Mouse (Mus musculus): ENCODE data around the gene Abhd14a.
A peak's percentile ranks its signal among the peaks of the same experiment; 100 is the strongest.

Abhd14a gene

GRCm38 (mm10) chr9:106452821-106453220 lies 5.3 kb upstream of the Abhd14a start:
- DNase-seq (ENCODE audit: low read depth, low spot score) = peak; percentile 67

GRCm38 (mm10) chr9:106452351-106452750 lies 4.9 kb upstream of the Abhd14a start:
- DNase-seq (ENCODE audit: low read depth, low spot score) = no peak

GRCm38 (mm10) chr9:106451899-106452298 lies 4.4 kb upstream of the Abhd14a start:
- no peak for DNase-seq (ENCODE audit: low read depth, low spot score)

DNA sequence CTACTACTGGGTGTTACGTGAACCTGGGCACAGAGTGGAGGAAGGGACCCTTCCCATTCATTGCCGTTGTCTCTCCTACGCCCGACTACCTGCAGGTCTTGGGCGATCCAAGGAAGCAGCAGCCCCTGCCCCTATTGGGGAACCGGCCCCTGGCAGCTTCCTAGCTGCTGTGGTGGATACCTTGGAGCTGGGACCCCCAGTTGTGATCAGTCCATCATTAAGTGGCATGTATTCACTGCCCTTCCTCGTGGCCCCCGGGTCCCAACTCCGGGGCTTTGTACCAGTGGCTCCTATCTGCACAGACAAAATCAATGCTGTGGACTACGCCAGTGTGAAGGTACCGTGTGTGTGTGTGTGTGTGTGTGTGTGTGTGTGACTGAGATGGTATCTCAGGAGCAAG lies 3.8 kb upstream of the Abhd14a start:
- no peak for DNase-seq (ENCODE audit: low read depth, low spot score)

- DNase-seq (ENCODE audit: low read depth, low spot score) = no peak
These were observed 3.2 kb upstream of the Abhd14a start for GRCm38 (mm10) chr9:106450661-106451060.

DNA sequence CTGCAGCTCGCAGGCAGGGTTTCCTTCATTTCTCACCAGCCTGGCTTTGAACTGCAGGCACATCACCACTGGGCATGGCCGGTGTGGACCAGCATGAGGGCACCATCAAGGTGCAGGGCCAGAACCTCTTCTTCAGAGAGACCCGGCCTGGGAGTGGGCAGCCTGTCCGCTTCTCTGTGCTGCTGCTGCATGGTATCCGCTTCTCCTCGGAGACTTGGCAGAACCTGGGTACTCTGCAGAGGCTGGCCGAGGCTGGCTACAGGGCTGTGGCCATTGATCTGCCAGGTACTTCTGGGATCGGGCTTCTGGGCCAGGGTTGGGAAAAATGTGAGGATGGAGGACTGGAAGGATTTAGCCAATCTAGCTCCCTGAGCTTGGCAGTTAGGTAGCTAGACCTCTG lies 2.5 kb upstream of the Abhd14a start:
- no peak for DNase-seq (ENCODE audit: low read depth, low spot score)

DNA sequence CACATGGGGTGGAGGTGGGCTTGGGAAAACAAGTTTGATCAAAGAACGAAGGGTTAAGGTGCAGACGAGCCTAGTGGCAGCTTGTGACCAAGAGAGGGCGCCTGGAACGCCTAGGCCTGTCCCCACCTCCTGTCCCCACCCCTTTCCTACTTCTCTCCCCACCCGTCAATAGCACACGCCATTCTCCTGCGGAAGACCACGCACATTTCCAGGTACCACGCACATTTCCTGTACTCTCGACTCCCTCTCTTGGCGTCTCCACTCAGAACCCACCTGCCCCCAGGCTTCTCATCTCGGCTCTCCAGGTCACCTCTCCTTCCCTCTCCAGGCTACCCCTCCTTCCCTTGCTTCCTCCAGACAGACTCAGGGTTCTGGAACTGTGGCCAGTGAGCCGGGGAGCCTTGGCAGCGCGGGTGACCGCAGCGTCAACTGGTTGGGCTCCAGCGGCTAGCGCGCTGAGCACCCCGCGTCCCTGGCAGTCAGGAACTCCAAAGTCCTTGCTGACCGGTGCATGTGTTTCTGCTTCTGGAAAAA lies 1.1 kb upstream of the Abhd14a start:
- DNase-seq (ENCODE audit: low read depth, low spot score) = peak; percentile 65

GRCm38 (mm10) chr9:106447951-106448350 lies 473 bp upstream of the Abhd14a start:
- DNase-seq (ENCODE audit: low read depth, low spot score) = no peak

GRCm38 (mm10) chr9:106444836-106445235 lies 2.6 kb downstream of the Abhd14a start:
- no peak for DNase-seq (ENCODE audit: low read depth, low spot score)

- DNase-seq (ENCODE audit: low read depth, low spot score) = no peak
These were observed 4.8 kb downstream of the Abhd14a start for GRCm38 (mm10) chr9:106442680-106443079.

DNA sequence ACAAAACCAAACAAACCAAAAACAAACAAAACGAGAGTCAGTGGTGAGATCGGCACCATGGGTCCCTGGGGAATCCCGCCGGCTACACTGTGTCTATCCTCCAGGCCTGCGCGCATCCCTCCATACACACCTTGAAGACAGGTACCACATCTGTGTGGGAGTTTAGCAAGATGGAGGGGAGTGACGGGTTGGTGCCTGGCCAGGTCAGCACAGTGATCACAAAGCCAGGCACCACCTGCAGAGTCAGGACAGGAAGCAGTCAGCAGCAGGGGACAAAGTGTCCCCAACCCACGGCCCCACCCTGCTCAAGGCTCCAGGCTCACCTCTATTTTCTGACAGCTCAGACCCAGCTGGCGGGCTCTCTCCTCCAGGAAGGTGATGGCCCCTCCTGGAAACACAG lies 10.9 kb downstream of the Abhd14a start:
- DNase-seq (ENCODE audit: low read depth, low spot score) = no peak

DNA sequence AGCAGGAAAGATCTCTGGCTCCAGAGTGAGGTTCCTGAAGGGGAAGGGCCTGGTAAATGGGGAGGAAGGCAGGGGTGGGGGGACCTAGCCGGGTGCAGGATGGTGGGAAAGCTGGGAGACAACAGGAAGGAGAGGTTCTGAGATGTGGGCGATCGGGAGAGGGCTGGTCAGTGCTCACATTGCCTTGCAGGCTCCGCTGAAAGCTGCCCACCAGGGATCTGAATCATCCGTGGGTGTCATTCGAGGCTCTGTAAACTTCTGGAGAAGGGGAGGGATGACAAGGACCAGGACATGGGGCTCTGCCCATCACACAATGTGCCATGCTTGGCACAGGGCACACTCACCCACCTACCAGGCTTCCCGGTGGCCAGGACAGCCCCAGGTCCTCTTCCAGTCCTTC lies 14.1 kb downstream of the Abhd14a start:
- no peak for DNase-seq (ENCODE audit: low read depth, low spot score)

DNA sequence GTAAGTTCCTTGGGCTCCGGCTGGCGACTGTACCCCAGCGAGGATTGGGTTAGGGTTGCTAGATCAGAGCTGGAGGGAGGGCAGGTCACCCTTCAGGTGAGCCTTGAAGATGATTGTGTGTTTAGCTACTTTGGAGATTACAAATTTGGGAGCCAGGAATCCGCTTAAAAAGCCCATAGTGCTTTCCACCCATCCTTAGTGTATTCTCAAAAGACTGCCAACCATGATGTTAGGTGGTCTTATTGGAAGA lies 17.5 kb downstream of the Abhd14a start:
- no peak for DNase-seq (ENCODE audit: low read depth, low spot score)

- peak; percentile 97 for DNase-seq (ENCODE audit: low read depth, low spot score)
These were observed 18.1 kb downstream of the Abhd14a start, which contains the start of gene Rpl29 for GRCm38 (mm10) chr9:106429221-106430014. TSS of gene Rpl29 (plus strand) at chr9:106429454.

GRCm38 (mm10) chr9:106428719-106429220 lies 18.7 kb downstream of the Abhd14a start:
- DNase-seq (ENCODE audit: low read depth, low spot score) = no peak

GRCm38 (mm10) chr9:106421865-106422160 lies 25.7 kb downstream of the Abhd14a start:
- DNase-seq (ENCODE audit: low read depth, low spot score) = peak; percentile 80

GRCm38 (mm10) chr9:106421033-106421864 lies 26.2 kb downstream of the Abhd14a start:
- DNase-seq (ENCODE audit: low read depth, low spot score) = no peak

DNA sequence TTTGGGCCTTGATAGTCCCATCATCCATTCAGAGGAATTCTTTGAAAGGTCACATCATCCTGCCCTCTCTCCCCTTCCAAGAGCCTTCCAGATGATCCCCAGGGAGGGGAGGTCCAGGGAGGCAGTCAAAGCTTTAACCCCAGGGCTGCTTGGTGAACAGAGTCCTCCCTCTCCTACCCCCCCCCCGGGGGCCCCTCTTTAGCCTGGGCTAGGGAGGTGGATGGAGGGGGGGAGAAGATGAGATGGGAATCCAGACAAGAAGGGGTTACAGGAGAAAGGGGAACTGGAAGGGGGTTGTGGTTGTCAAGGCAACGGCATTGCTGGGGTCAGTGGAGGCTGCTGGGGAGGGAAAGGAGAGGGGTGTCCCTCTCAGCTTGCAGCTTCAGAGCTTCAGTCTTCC lies 26.9 kb downstream of the Abhd14a start:
- DNase-seq (ENCODE audit: low read depth, low spot score) = no peak

DNA sequence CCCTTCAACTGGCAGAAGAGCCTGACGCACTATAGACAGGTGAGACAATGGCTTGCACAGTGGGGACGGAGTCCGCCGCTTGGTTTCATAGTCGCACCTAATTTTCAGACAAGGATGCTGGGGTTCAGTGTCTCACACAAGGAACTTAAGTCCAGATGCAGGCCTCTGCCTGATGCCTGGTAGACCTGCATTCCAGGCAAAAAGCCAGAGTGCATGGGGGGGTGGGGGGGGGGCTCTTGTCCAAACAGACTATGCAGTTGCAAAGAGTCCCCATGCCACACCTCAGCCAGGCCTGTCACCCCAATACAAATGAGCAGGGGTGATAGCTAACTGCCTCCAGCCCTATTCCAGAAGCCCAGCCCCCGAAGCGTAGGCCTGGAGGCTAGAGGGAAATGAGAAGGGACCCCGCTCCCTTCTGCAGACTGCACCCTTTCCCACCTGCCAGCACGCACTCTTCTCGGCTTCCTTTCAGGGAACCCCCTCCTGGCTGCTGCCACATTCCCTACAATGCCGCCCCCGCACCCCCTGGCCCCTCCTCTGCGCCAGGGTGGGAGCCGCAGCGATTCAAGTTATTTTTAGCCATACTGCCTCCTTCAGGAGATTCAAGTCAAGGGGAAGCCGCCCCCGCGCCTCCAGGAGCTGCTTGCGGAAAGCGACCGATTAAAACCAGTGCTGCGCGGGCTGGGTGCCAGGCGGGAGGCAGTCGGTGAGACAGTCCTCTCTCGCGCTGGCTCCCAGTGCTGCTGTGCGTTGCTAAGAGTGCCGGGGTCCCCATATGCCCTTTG lies 29.4 kb downstream of the Abhd14a start:
- no peak for DNase-seq (ENCODE audit: low read depth, low spot score)

DNA sequence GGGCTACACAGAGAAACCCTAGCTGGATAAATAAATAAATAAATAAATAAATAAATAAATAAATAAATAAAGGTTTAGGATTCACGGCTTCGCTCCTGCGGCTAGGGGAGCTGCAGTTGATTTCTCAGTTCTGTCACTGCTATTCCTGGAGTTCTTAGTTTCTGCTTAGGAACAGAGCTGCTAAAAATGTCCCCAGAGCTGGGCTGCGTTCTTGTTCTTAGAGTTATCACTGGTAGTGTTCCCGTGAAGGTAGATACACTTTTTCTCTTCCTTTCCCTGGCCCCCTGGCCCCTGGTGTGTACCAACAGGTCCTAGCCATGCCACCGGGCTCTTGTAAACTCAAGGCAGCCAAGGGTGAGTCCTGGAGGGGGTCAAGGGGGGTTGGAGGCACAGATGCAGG lies 30.7 kb downstream of the Abhd14a start:
- no peak for DNase-seq (ENCODE audit: low read depth, low spot score)

DNA sequence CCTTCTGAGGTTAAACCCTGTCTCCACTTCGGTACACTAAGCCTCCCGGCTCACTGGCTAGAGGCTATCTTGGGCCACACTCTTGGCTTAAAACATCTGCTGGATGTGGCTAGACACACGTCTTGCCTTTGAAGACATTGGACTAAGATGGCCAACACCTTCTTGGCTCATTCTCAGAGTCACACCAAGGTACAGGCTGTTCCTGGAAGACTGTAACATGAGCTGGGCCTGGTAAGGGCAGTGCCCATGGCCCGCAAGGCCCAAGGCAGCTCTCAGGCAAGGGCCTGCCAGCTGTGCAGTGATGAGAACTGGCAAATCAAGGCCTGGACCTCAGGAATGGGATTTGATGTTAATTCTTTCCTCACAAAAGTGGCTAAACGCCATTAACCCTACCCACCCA lies 33.9 kb downstream of the Abhd14a start:
- no peak for DNase-seq (ENCODE audit: low read depth, low spot score)

GRCm38 (mm10) chr9:106412210-106412609 lies 35.3 kb downstream of the Abhd14a start:
- no peak for DNase-seq (ENCODE audit: low read depth, low spot score)
